In the genomic region with DNA sequence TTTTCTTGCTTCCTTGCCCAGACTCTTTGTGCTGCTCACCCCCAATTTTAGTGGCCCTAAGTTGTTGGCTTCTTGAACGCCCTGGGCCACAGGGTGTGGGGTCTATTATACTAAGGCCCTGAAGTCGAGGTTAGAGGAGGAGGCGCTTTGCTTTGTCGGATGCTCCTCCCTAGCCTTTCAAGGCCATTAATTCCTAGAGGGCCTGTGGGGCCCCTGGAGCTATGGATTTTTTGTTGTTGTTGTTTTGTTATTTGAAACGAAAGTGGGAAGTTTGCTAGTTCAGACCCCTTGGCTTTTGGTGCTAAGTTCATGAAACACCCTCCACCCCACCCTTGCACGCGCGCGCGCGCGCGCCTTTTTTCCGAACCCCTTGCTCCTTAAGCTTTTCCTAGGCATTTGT, we compare ENCODE assay signal across 8 mouse cellular contexts. TPM values are rescaled to one million over a fixed set of nuclear protein-coding genes. Genes with fewer than 3 reads are reported as not detected.
DNase-seq lines count a peak whose midpoint lies in the region; ATAC-seq and TF ChIP-seq lines count a peak whose summit lies in the region.

No protein-coding gene starts in this region.

- 0 out of 2 replicates have a peak, but pooled peaks have one; percentile 13 for ATAC-seq in cerebellum, adult (ENCODE audit: insufficient number of reproducible peaks, low FRiP score, low TSS enrichment)
- ATAC-seq in heart, embryonic 15.5 days (replicated peaks; ENCODE audit: insufficient number of reproducible peaks, insufficient read depth, low FRiP score, low read depth): peak; percentile 56
- peak; percentile 56 for ATAC-seq in liver, embryonic 15.5 days (ENCODE audit: insufficient read depth)
- ATAC-seq in stomach, embryonic 16.5 days (ENCODE audit: insufficient read depth, low FRiP score): peak; percentile 38

- H3K27ac ChIP-seq in testis, adult 2 months (ENCODE audit: control insufficient read depth, insufficient read depth, low read depth, low read length): peak overlapping the region; percentile 85
- H3K27ac ChIP-seq in heart, embryonic 15.5 days: peak overlapping the region; percentile 95
- peak overlapping the region; percentile 89 for H3K27ac ChIP-seq in liver, embryonic 15.5 days (replicated peaks)
- H3K27ac ChIP-seq in stomach, embryonic 16.5 days (ENCODE audit: low read length): peak overlapping the region; percentile 94

- no peaks in the 10 kb centered on the region for H3K36me3 ChIP-seq in testis, adult 2 months (ENCODE audit: control insufficient read depth, insufficient read depth, low read length)
- no peaks in the 10 kb centered on the region; the same call in 1 of the 2 replicates for H3K36me3 ChIP-seq in heart, embryonic 15.5 days
- peaks cover 20% of the 10 kb centered on the region for H3K36me3 ChIP-seq in liver, embryonic 15.5 days (replicated peaks)
- H3K36me3 ChIP-seq in stomach, embryonic 16.5 days (ENCODE audit: control insufficient read depth, insufficient read depth, low read length): 0 out of 2 replicates have a peak, but pooled peaks cover 2% of the 10 kb centered on the region

- peak overlapping the region; percentile 75 for H3K9ac ChIP-seq in heart, embryonic 15.5 days
- peak overlapping the region; percentile 70 for H3K9ac ChIP-seq in liver, embryonic 15.5 days
- H3K9ac ChIP-seq in stomach, embryonic 16.5 days (ENCODE audit: low read length): peak overlapping the region; percentile 85

- peak overlapping the region; percentile 57 for H3K4me2 ChIP-seq in heart, embryonic 15.5 days
- peak overlapping the region; percentile 66 for H3K4me2 ChIP-seq in liver, embryonic 15.5 days
- H3K4me2 ChIP-seq in stomach, embryonic 16.5 days (ENCODE audit: low read depth, low read length): peak overlapping the region; percentile 52

- H3K27me3 ChIP-seq in testis, adult 2 months (ENCODE audit: control insufficient read depth, insufficient read depth, low read length): no peaks in the 10 kb centered on the region
- H3K27me3 ChIP-seq in heart, embryonic 15.5 days: no peaks in the 10 kb centered on the region
- no peaks in the 10 kb centered on the region for H3K27me3 ChIP-seq in liver, embryonic 15.5 days
- H3K27me3 ChIP-seq in stomach, embryonic 16.5 days (ENCODE audit: control insufficient read depth, insufficient read depth, low read length): no peaks in the 10 kb centered on the region

- no peaks in the 10 kb centered on the region for H3K9me3 ChIP-seq in heart, embryonic 15.5 days (replicated peaks)
- no peaks in the 10 kb centered on the region for H3K9me3 ChIP-seq in liver, embryonic 15.5 days (replicated peaks)
- no peaks in the 10 kb centered on the region for H3K9me3 ChIP-seq in stomach, embryonic 16.5 days (replicated peaks; ENCODE audit: control insufficient read depth, low read length)

- TF ChIP-seq POLR2A in testis, adult 2 months (IDR thresholded peaks at IDR 0.05; ENCODE audit: control insufficient read depth, low read depth, low read length): no peak

- no peak for TF ChIP-seq CTCF in testis, adult 2 months (IDR thresholded peaks at IDR 0.05; ENCODE audit: control insufficient read depth, insufficient read depth, insufficient replicate concordance, low read depth, low read length)

- 22% methylated on average over 14 of the region's 14 CpGs for WGBS in heart, embryonic 15.5 days
- WGBS in liver, embryonic 15.5 days (ENCODE audit: insufficient replicate concordance): 17% methylated on average over 14 of the region's 14 CpGs
- WGBS in stomach, embryonic 16.5 days: 29% methylated on average over 14 of the region's 14 CpGs

- H3K4me1 ChIP-seq in testis, adult 2 months (ENCODE audit: control insufficient read depth, insufficient read depth, low read length): no peaks in the 10 kb centered on the region; the same call in 1 of the 2 replicates
- H3K4me1 ChIP-seq in heart, embryonic 15.5 days (replicated peaks): 0 out of 2 replicates have a peak, but pooled peaks cover 6% of the 10 kb centered on the region
- H3K4me1 ChIP-seq in liver, embryonic 15.5 days (replicated peaks): peaks cover 6% of the 10 kb centered on the region
- H3K4me1 ChIP-seq in stomach, embryonic 16.5 days (ENCODE audit: control insufficient read depth, insufficient read depth, low read length): no peaks in the 10 kb centered on the region; the same call in 1 of the 2 replicates

- no peak for DNase-seq in cerebellum, adult 11-12 months
- no peak for DNase-seq in testis, postnatal 14 days (ENCODE audit: low spot score)
- no peak for DNase-seq in right cerebral cortex, postnatal 10 days (ENCODE audit: low spot score in 2 of 2)

- peak overlapping the region; percentile 93 for H3K4me3 ChIP-seq in testis, adult 2 months (ENCODE audit: control insufficient read depth, low read depth, low read length)
- H3K4me3 ChIP-seq in heart, embryonic 15.5 days: peak overlapping the region; percentile 74
- H3K4me3 ChIP-seq in liver, embryonic 15.5 days (replicated peaks): peak overlapping the region; percentile 70
- H3K4me3 ChIP-seq in stomach, embryonic 16.5 days (replicated peaks; ENCODE audit: low read length): peak overlapping the region; percentile 69

RNA-seq across cellular contexts. Expression of gene Nono, which starts 0.9 kb away (rescaled TPM):
- polyA plus RNA-seq in testis, adult 2 months (2012; rRNA removed): 16.1 and 16.3 TPM in 2 replicates
- polyA plus RNA-seq in heart, embryonic 15.5 days (2015; fragmentation: Nextera tagmentation; extraction: Ambion mirVana): 209 and 253 TPM in 2 replicates
- polyA plus RNA-seq in liver, embryonic 15.5 days (2015; fragmentation: Nextera tagmentation; extraction: Ambion mirVana): 107 TPM in 2 replicates
- 315 and 321 TPM in 2 replicates for polyA plus RNA-seq in stomach, embryonic 16.5 days (2015; fragmentation: Nextera tagmentation; extraction: Ambion mirVana)

RNA-seq across cellular contexts. Expression of gene Zmym3, which starts 9.3 kb away (rescaled TPM):
- polyA plus RNA-seq in testis, adult 2 months (2012; rRNA removed): 38.6 and 43.4 TPM in 2 replicates
- 22.1 and 24.6 TPM in 2 replicates for polyA plus RNA-seq in heart, embryonic 15.5 days (2015; fragmentation: Nextera tagmentation; extraction: Ambion mirVana)
- polyA plus RNA-seq in liver, embryonic 15.5 days (2015; fragmentation: Nextera tagmentation; extraction: Ambion mirVana): 5.9 and 8.3 TPM in 2 replicates
- 24.3 and 27.7 TPM in 2 replicates for polyA plus RNA-seq in stomach, embryonic 16.5 days (2015; fragmentation: Nextera tagmentation; extraction: Ambion mirVana)

RNA-seq across cellular contexts. Expression of gene Itgb1bp2, which starts 18.9 kb away (rescaled TPM):
- polyA plus RNA-seq in testis, adult 2 months (2012; rRNA removed): 0.11 TPM in 1 of 2 replicates, not detected in the other
- polyA plus RNA-seq in heart, embryonic 15.5 days (2015; fragmentation: Nextera tagmentation; extraction: Ambion mirVana): 77.1 and 88.5 TPM in 2 replicates
- polyA plus RNA-seq in liver, embryonic 15.5 days (2015; fragmentation: Nextera tagmentation; extraction: Ambion mirVana): 3.8 and 5.6 TPM in 2 replicates
- 2.2 and 40.6 TPM in 2 replicates for polyA plus RNA-seq in stomach, embryonic 16.5 days (2015; fragmentation: Nextera tagmentation; extraction: Ambion mirVana)

RNA-seq across cellular contexts. Expression of gene Gjb1, which starts 53.8 kb away (rescaled TPM):
- polyA plus RNA-seq in testis, adult 2 months (2012; rRNA removed): 0.69 TPM in 1 of 2 replicates, not detected in the other
- 0.21 and 0.91 TPM in 2 replicates for polyA plus RNA-seq in heart, embryonic 15.5 days (2015; fragmentation: Nextera tagmentation; extraction: Ambion mirVana)
- polyA plus RNA-seq in liver, embryonic 15.5 days (2015; fragmentation: Nextera tagmentation; extraction: Ambion mirVana): 111 and 148 TPM in 2 replicates
- polyA plus RNA-seq in stomach, embryonic 16.5 days (2015; fragmentation: Nextera tagmentation; extraction: Ambion mirVana): 28.1 and 31.6 TPM in 2 replicates
